Mouse (Mus musculus) E14TG2a.4 (cell line): Measurements from ENCODE around the gene Exo5.

ENCODE experiments used
- H3K27me3 ChIP-seq: 2 replicates; pipeline ENCODE4 v1.6.1; 2014; ENCODE audit warnings: low read length, control low read depth; ENCODE audit not compliant: insufficient read depth
- H3K36me3 ChIP-seq: 2 replicates; pipeline ENCODE4 v1.6.1; 2014; ENCODE audit warnings: low read length, control low read depth; ENCODE audit not compliant: insufficient read depth
- H3K4me1 ChIP-seq: replicated peaks from 2 replicates; pipeline ENCODE4 v1.6.1; 2014; ENCODE audit warnings: low read depth, low read length, control low read depth
- H3K4me3 ChIP-seq: replicated peaks from 2 replicates; pipeline ENCODE4 v1.5.1; 2014; ENCODE audit warnings: mild to moderate bottlenecking, low read length
- H3K9me3 ChIP-seq: 2 replicates; pipeline ENCODE4 v1.6.1; 2014; ENCODE audit warnings: low read length, control low read depth
- CTCF ChIP-seq: conservative IDR thresholded peaks from 2 replicates; pipeline ENCODE4 v1.5.1; 2014; ENCODE audit warnings: low read length
- NANOG ChIP-seq: IDR thresholded peaks from 2 replicates; pipeline ENCODE4 v1.6.1; 2014; ENCODE audit warnings: borderline replicate concordance, low read length, mixed read lengths
- POU5F1 ChIP-seq: IDR thresholded peaks from 2 replicates; pipeline ENCODE4 v1.6.1; 2014; ENCODE audit warnings: low read length, borderline replicate concordance

Exo5 gene

DNA sequence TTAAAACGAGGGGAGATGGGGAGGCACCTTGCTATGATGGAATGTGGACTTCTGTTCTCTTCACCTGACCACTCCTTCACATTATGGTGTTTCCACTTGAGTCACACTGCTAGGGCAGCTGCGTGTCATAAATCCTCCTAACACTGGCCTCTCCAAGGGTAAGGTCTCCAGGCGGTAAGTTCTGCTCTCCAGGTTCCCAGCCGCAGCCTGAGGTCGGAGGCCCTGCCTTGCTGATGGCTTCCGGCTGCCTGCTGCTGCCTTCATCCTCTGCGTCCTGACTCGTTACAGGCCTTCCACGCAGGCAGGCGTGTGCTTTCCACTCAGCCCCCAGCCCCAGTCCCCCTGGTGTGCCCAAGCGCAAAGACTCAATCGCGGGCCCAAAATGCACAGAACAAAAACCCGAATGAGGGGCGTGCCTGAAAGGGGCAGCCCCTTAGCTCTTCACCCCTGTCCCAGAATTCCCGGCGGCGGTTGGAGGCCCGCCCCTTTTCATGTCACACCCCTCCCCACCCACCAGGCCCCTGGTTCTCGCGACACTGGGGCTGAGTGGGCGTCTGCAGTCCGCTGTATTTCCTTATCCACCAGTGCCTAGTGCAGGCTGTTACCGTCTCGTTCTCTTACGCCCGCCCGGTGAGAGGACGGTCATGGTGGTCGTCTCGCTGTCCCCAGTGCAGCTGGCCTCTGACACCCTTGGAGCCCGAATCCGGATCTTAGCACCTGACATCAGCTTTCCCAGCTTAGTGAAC lies at the start of gene Exo5:
Gene Exo5, minus strand, starts transcription at position 464 of the 746 bp plus-strand sequence.
- peaks cover 14% of the 10 kb centered on the region for H3K4me1 ChIP-seq
- no peaks in the 10 kb centered on the region for H3K27me3 ChIP-seq
- peak within 1 kb of the TSS; percentile 88 for H3K4me3 ChIP-seq
- no peaks in the 10 kb centered on the region for H3K9me3 ChIP-seq
- TF ChIP-seq CTCF (no peak), NANOG (no peak), POU5F1 (no peak)
- peaks cover 31% of the 10 kb centered on the region for H3K36me3 ChIP-seq

DNA sequence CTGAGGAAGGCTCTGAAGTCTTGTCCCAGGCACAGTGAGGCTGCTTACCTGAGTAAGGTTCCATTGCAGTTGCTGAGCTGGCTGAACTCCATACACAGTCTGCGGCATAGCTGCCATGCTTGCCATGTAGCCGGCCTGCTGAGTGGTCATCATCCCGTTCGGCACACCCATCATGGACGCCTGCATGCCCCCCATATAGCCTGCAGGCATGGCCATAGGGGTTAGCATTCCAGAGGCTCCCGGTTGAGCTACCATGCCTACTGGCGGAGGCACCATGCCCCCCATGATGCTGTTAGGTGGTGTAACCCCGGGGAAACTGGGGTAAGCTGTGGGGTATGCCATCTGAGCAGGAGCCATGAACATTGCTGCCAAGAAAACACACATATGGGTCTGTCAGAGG lies 47.0 kb upstream of the Exo5 start:
- peaks cover 49% of the 10 kb centered on the region for H3K36me3 ChIP-seq
- H3K4me3 ChIP-seq: no peak overlapping the region
- H3K9me3 ChIP-seq: no peaks in the 10 kb centered on the region
- H3K4me1 ChIP-seq: peaks cover 12% of the 10 kb centered on the region; the same call in 1 of the 2 replicates
- TF ChIP-seq NANOG (no peak), POU5F1 (no peak), CTCF (no peak)
- no peaks in the 10 kb centered on the region for H3K27me3 ChIP-seq

GRCm38 (mm10) chr4:120969382-120970146 lies 44.7 kb upstream of the Exo5 start:
- peaks cover 9% of the 10 kb centered on the region; the same call in 1 of the 2 replicates for H3K4me1 ChIP-seq
- no peak overlapping the region for H3K4me3 ChIP-seq
- no peaks in the 10 kb centered on the region for H3K9me3 ChIP-seq
- no peaks in the 10 kb centered on the region for H3K27me3 ChIP-seq
- peaks cover 45% of the 10 kb centered on the region for H3K36me3 ChIP-seq
- TF ChIP-seq NANOG: no peak
- no peak for TF ChIP-seq POU5F1
- peak; percentile 66 for TF ChIP-seq CTCF

DNA sequence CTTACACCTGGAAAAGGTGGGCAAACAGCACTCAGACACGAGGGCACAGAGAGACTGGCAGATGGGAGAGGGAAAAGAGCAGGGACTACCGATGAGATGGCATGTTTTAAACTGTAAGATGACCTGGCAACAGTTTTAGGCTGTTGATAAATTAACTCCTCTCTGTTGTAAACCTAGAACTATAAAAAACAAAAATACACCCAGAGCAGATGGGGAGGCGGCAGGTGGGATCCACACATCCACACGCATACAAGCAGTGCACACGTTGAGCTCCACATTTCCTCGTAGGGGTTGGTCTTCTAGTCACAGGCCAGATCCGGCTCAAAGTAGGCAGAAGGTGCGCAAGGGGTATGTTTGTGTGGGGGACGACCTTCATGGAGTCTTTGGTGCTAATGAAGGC lies 43.7 kb upstream of the Exo5 start:
- TF ChIP-seq NANOG (no peak), POU5F1 (no peak), CTCF (no peak)
- H3K4me3 ChIP-seq: no peak overlapping the region
- no peaks in the 10 kb centered on the region for H3K9me3 ChIP-seq
- peaks cover 7% of the 10 kb centered on the region; the same call in 1 of the 2 replicates for H3K4me1 ChIP-seq
- H3K36me3 ChIP-seq: peaks cover 35% of the 10 kb centered on the region
- H3K27me3 ChIP-seq: no peaks in the 10 kb centered on the region

- Histone ChIP-seq H3K36me3 (no peaks in the 10 kb centered on the region), H3K4me1 (peaks cover 8% of the 10 kb centered on the region)
- TF ChIP-seq POU5F1: no peak
- no peak for TF ChIP-seq NANOG
- TF ChIP-seq CTCF: no peak
Observed at GRCm38 (mm10) chr4:120955586-120955985, 30.8 kb upstream of the Exo5 start.

GRCm38 (mm10) chr4:120953667-120954066 lies 28.9 kb upstream of the Exo5 start:
- no peak for TF ChIP-seq POU5F1
- TF ChIP-seq CTCF: no peak
- TF ChIP-seq NANOG: no peak
- peaks cover 8% of the 10 kb centered on the region for H3K4me1 ChIP-seq
- peaks cover 10% of the 10 kb centered on the region for H3K27me3 ChIP-seq
- H3K9me3 ChIP-seq: no peaks in the 10 kb centered on the region
- no peaks in the 10 kb centered on the region for H3K36me3 ChIP-seq
- H3K4me3 ChIP-seq: no peak overlapping the region

More at GRCm38 (mm10) chr4:120955586-120955985, 30.8 kb upstream of the Exo5 start:
- Histone ChIP-seq H3K9me3 (no peaks in the 10 kb centered on the region), H3K4me3 (no peak overlapping the region), H3K27me3 (peaks cover 7% of the 10 kb centered on the region)

GRCm38 (mm10) chr4:120953038-120953437 lies 28.2 kb upstream of the Exo5 start:
- TF ChIP-seq CTCF (no peak), POU5F1 (no peak), NANOG (no peak)
- Histone ChIP-seq H3K4me3 (no peak overlapping the region), H3K36me3 (no peaks in the 10 kb centered on the region), H3K9me3 (no peaks in the 10 kb centered on the region), H3K27me3 (peaks cover 10% of the 10 kb centered on the region), H3K4me1 (peaks cover 8% of the 10 kb centered on the region)

DNA sequence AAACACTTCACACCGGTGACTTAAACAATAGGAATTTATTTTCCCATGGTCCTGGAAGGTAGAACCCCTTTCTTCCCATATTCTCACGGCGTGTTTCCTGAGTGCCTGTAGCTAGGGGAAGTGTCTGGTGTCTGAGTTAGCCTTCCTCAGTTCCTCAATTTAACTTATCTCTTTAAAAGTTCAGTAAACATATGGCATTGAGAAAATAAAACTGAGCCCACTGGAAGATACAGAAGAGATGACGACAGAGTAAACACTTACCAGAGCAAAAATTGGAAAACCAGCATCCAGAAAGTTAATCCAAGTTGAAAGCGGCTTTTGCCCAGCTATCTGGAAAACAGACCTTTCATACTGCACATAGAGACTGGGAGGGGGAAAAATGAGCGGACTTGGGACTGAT lies 27.3 kb upstream of the Exo5 start:
- Histone ChIP-seq H3K4me1 (peaks cover 8% of the 10 kb centered on the region), H3K27me3 (peaks cover 10% of the 10 kb centered on the region), H3K36me3 (0 out of 2 replicates have a peak, but pooled peaks cover 3% of the 10 kb centered on the region), H3K9me3 (no peaks in the 10 kb centered on the region), H3K4me3 (peak overlapping the region; percentile 92)
- TF ChIP-seq CTCF: no peak
- no peak for TF ChIP-seq POU5F1
- no peak for TF ChIP-seq NANOG

GRCm38 (mm10) chr4:120951428-120951973 lies 26.7 kb upstream of the Exo5 start, which contains the start of gene Zfp69:
TSS of gene Zfp69 (minus strand) at chr4:120951699.
- TF ChIP-seq CTCF (no peak), POU5F1 (no peak), NANOG (no peak)
- no peaks in the 10 kb centered on the region for H3K9me3 ChIP-seq
- H3K4me3 ChIP-seq: peak within 1 kb of the TSS; percentile 92
- H3K4me1 ChIP-seq: peaks cover 8% of the 10 kb centered on the region
- peaks cover 10% of the 10 kb centered on the region for H3K27me3 ChIP-seq
- H3K36me3 ChIP-seq: peaks cover 10% of the 10 kb centered on the region; the same call in 1 of the 2 replicates
